Mouse (Mus musculus): Measurements from ENCODE around the gene Pacrg. TPM values are rescaled to one million over a fixed set of nuclear protein-coding genes. Genes with fewer than 3 reads are reported as not detected.

Pacrg gene
- polyA plus RNA-seq, 1 experiment from 2014 or later: 0.57 TPM

DNA sequence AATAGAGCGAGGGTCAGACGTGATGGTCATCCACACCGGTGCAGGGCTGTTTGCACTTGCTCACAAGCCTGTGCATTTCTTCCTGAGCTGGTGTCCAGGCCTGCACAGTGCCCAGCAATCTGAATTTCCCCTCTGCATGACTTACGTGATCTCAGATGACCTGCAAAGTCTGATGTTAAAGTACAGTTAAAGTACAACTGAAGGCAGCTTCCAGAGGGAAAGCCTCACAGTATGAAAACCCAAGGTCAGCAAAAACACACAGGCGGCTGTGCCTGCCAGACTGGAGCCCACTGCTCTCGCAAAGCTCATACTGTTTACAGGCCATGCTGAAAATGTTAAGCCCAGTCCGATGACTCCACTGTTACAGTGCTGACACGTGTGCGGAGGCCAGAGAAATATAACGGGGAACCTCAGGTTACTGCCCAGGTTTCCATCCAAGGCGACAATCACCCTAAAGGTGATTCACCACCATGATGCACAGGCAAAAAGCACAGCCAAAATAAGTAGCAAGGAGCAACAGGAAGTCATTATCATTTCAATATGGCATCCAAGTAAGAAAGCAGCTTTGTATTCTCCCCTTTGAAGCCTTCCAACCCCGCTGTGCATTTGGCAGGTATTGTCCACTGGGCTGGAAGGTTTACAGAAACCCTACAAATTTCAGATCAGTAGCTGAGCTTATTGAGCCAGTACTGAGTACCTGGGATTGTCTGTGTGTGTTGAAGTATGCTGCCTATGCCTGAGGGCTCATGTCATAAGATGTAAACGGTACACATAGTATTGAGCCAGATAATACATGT lies 213.6 kb downstream of the Pacrg start:
- WGBS: 77% methylated on average over 13 of the region's 13 CpGs
- no peak overlapping the region for H3K9ac ChIP-seq (ENCODE audit: low read depth, low read length)

DNA sequence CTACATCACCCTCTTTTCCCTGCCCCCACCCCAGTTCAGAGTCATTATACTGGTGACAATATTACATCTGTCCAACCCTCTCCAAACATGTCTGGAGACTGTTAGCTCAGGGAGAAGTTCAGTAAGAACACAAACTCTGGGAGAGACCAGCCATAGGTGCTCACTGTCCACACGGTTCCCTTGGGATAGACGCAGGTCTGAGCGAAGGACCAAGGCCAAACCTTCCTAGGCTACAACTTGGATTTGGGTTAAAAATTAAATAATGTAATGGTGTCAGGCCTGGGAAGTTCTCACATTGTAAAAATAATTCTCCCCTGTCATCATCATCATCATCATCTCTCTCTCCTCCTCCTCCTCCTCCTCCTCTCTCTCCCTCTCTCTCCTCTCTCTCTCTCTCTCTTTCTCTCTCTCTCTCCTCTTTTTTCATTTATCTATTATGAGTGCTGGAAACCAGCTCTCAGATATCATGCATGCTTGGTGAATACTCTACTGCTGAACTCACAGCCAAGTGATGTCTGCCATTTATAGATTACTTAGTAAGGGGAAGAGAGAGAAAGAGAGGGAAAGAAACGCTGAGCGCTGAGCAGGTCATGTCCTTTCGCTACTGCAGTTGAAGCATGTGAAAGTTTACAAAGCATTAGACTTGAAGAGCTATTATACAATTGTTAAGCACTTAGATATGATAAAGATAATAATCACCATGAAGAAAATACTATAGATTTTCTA lies 215.2 kb downstream of the Pacrg start:
- Histone ChIP-seq H3K27ac (ENCODE audit: low read depth, low read length) (no peak overlapping the region), H3K27me3 (replicated peaks; ENCODE audit: control insufficient read depth, insufficient read depth, low read length) (no peaks in the 10 kb centered on the region), H3K9me3 (ENCODE audit: control insufficient read depth) (no peaks in the 10 kb centered on the region), H3K4me1 (replicated peaks; ENCODE audit: control insufficient read depth, insufficient read depth, low read length) (no peaks in the 10 kb centered on the region), H3K36me3 (ENCODE audit: control insufficient read depth, insufficient read depth) (no peaks in the 10 kb centered on the region), H3K4me3 (ENCODE audit: low read depth, low read length) (no peak overlapping the region), H3K4me2 (replicated peaks; ENCODE audit: low read depth) (no peak overlapping the region), H3K9ac (ENCODE audit: low read depth, low read length) (no peak overlapping the region)
- TF ChIP-seq CTCF (IDR thresholded peaks at IDR 0.05; ENCODE audit: low read depth): no peak
- no peak for ATAC-seq
- 82% methylated on average over 6 of the region's 6 CpGs for WGBS

More for the DNA sequence above, 213.6 kb downstream of the Pacrg start:
- Histone ChIP-seq H3K27me3 (replicated peaks; ENCODE audit: control insufficient read depth, insufficient read depth, low read length) (no peaks in the 10 kb centered on the region), H3K9me3 (ENCODE audit: control insufficient read depth) (no peaks in the 10 kb centered on the region), H3K4me1 (replicated peaks; ENCODE audit: control insufficient read depth, insufficient read depth, low read length) (no peaks in the 10 kb centered on the region), H3K36me3 (ENCODE audit: control insufficient read depth, insufficient read depth) (no peaks in the 10 kb centered on the region), H3K27ac (ENCODE audit: low read depth, low read length) (no peak overlapping the region), H3K4me2 (replicated peaks; ENCODE audit: low read depth) (no peak overlapping the region), H3K4me3 (ENCODE audit: low read depth, low read length) (no peak overlapping the region)
- no peak for ATAC-seq
- TF ChIP-seq CTCF (IDR thresholded peaks at IDR 0.05; ENCODE audit: low read depth): no peak

- Histone ChIP-seq H3K4me2 (replicated peaks; ENCODE audit: low read depth) (no peak overlapping the region), H3K27me3 (replicated peaks; ENCODE audit: control insufficient read depth, insufficient read depth, low read length) (no peaks in the 10 kb centered on the region), H3K9me3 (ENCODE audit: control insufficient read depth) (no peaks in the 10 kb centered on the region), H3K9ac (ENCODE audit: low read depth, low read length) (no peak overlapping the region), H3K27ac (ENCODE audit: low read depth, low read length) (no peak overlapping the region), H3K4me3 (ENCODE audit: low read depth, low read length) (no peak overlapping the region), H3K36me3 (ENCODE audit: control insufficient read depth, insufficient read depth) (no peaks in the 10 kb centered on the region), H3K4me1 (replicated peaks; ENCODE audit: control insufficient read depth, insufficient read depth, low read length) (no peaks in the 10 kb centered on the region)
- ATAC-seq: no peak
- no peak for TF ChIP-seq CTCF (IDR thresholded peaks at IDR 0.05; ENCODE audit: low read depth)
- 66% methylated on average over 2 of the region's 2 CpGs for WGBS
Observed at GRCm38 (mm10) chr17:10620621-10621020, 219.5 kb downstream of the Pacrg start.

DNA sequence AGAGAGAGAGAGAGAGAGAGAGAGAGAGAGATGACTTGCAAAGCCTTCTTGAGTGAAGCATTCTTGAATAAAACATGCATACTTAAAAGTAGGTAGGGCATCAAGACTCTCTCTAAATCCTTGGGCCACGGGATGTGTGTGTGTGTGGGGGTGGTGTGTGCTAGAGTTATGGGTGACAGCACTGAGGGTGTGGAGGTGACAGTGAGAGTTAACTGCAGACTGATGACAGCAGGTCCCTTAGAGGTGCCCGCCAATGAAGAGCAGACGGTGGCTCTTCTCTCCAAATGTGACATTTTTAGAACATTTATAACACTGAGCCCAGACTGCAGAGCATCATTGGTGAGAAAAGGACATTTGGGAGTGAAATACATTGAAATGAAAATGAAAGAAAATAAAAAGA lies 220.2 kb downstream of the Pacrg start:
- Histone ChIP-seq H3K9me3 (ENCODE audit: control insufficient read depth) (no peaks in the 10 kb centered on the region), H3K4me3 (ENCODE audit: low read depth, low read length) (no peak overlapping the region), H3K4me1 (replicated peaks; ENCODE audit: control insufficient read depth, insufficient read depth, low read length) (no peaks in the 10 kb centered on the region), H3K9ac (ENCODE audit: low read depth, low read length) (no peak overlapping the region), H3K36me3 (ENCODE audit: control insufficient read depth, insufficient read depth) (no peaks in the 10 kb centered on the region), H3K4me2 (replicated peaks; ENCODE audit: low read depth) (no peak overlapping the region), H3K27me3 (replicated peaks; ENCODE audit: control insufficient read depth, insufficient read depth, low read length) (no peaks in the 10 kb centered on the region), H3K27ac (ENCODE audit: low read depth, low read length) (no peak overlapping the region)
- WGBS: 85% methylated on average over 3 of the region's 3 CpGs
- no peak for TF ChIP-seq CTCF (IDR thresholded peaks at IDR 0.05; ENCODE audit: low read depth)
- no peak for ATAC-seq

DNA sequence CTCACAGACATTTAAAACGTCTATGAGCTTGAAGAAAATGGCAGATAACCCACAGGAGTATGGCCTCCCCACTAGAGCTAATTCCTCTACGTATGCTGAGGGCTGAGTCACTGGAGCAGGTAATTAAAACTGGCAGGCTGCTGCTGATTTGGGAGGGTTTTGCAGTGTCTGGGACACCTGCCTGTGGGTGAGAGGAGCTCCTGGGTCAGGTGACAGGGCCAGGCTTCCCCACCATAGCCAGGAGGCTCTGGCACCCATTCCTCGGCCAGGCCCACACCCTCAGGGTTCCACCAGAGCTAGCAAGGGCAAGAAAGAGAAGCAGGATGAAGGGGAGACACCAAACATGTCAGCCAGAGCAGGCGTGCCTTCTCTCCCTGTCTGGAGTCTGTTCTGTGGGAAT lies 222.5 kb downstream of the Pacrg start:
- no peak for TF ChIP-seq CTCF (IDR thresholded peaks at IDR 0.05; ENCODE audit: low read depth)
- H3K27ac ChIP-seq (ENCODE audit: low read depth, low read length): no peak overlapping the region
- H3K9me3 ChIP-seq (ENCODE audit: control insufficient read depth): no peaks in the 10 kb centered on the region
- no peak overlapping the region for H3K9ac ChIP-seq (ENCODE audit: low read depth, low read length)
- no peaks in the 10 kb centered on the region for H3K27me3 ChIP-seq (replicated peaks; ENCODE audit: control insufficient read depth, insufficient read depth, low read length)
- no peak for ATAC-seq
- 66% methylated on average over 4 of the region's 4 CpGs for WGBS
- no peaks in the 10 kb centered on the region for H3K4me1 ChIP-seq (replicated peaks; ENCODE audit: control insufficient read depth, insufficient read depth, low read length)
- H3K4me2 ChIP-seq (replicated peaks; ENCODE audit: low read depth): no peak overlapping the region
- no peak overlapping the region for H3K4me3 ChIP-seq (ENCODE audit: low read depth, low read length)
- H3K36me3 ChIP-seq (ENCODE audit: control insufficient read depth, insufficient read depth): no peaks in the 10 kb centered on the region

DNA sequence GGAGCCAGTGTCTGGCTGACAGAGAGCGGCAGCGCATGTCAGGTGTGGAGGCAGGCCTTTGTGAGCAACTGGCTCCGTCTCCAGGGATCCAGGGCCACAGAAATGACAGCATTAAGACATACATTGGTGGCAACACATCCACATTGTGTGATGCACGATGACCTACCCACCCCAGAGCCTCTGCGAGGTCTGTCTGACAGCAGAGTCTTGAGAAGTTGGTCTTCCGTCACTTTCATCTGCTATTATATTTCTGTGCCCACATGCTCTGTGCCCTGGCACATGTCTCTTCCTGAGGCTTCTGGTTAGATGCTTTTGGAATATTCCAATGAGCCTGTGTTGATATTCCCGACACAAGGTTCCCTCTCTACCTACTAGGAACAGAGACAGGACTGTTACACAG lies 224.5 kb downstream of the Pacrg start:
- Histone ChIP-seq H3K36me3 (ENCODE audit: control insufficient read depth, insufficient read depth) (no peaks in the 10 kb centered on the region), H3K9ac (ENCODE audit: low read depth, low read length) (no peak overlapping the region), H3K4me2 (replicated peaks; ENCODE audit: low read depth) (no peak overlapping the region), H3K4me3 (ENCODE audit: low read depth, low read length) (no peak overlapping the region), H3K27me3 (replicated peaks; ENCODE audit: control insufficient read depth, insufficient read depth, low read length) (no peaks in the 10 kb centered on the region), H3K4me1 (replicated peaks; ENCODE audit: control insufficient read depth, insufficient read depth, low read length) (no peaks in the 10 kb centered on the region), H3K9me3 (ENCODE audit: control insufficient read depth) (no peaks in the 10 kb centered on the region), H3K27ac (ENCODE audit: low read depth, low read length) (no peak overlapping the region)
- no peak for ATAC-seq
- TF ChIP-seq CTCF (IDR thresholded peaks at IDR 0.05; ENCODE audit: low read depth): no peak
- 88% methylated on average over 7 of the region's 7 CpGs for WGBS
